28 mouse cellular contexts compared by ENCODE assay signal in the genomic region with DNA sequence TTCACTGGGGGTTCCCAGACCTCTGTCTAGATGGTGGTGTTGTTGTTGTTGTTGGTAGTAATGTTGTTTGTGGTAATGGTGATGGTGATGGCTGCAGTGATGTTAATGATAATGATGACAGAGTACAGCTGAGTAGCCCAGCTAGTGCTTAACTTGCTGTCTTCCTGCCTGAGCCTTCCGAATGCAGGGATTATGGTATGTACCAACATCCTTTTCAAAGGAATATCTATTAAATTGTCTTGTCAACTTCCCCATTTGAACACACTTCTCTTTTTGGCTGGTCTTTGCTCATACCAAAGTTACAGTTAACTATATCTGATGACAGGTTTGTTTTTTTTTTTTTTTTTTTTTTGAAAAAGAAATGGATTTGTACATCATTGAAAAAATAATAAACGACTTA.
DNase-seq lines count a peak whose midpoint lies in the region; ATAC-seq lines count a peak whose summit lies in the region.
"Had no signal": no experiment of that assay in that cellular context is flagged by ENCODE, and none has a peak within 500 bp of the region (broad histone marks: within the 10 kb centered on the region; RNA-seq: fewer than 3 reads in every experiment).

No protein-coding gene starts in this region.

- peak; percentile 80 for DNase-seq in heart, adult 11 months
- DNase-seq in heart, embryonic 10.5 days (ENCODE audit: low spot score), result no peak
- DNase-seq in urinary bladder, postnatal 14 days (ENCODE audit: low spot score), result no peak
- DNase-seq in urinary bladder, postnatal 10 days (ENCODE audit: low spot score), result no peak
- DNase-seq: adrenal gland, adult 8-10 months; adrenal gland, postnatal 14 days; adrenal gland, postnatal 36 days; B cell, adult 2 months; cerebellum, adult 11-12 months; cerebellum, adult 2 months; cerebellum, adult 9-10 months; cerebellum, postnatal 10 days; cerebellum, postnatal 25 days; embryo, embryonic 11 days; forebrain, postnatal 0 days had no signal

- H3K4me3 ChIP-seq in heart, embryonic 10.5 days, result no peak overlapping the region
- H3K4me3 ChIP-seq: embryonic facial prominence, embryonic 13.5 days; embryonic facial prominence, embryonic 15.5 days; erythroblast, embryonic 14.5 days; forebrain, embryonic 10.5 days; forebrain, embryonic 12.5 days had no signal

- no peaks in the 10 kb centered on the region for H3K36me3 ChIP-seq in heart, embryonic 10.5 days
- H3K36me3 ChIP-seq: embryonic facial prominence, embryonic 13.5 days; embryonic facial prominence, embryonic 15.5 days; forebrain, embryonic 10.5 days; forebrain, embryonic 12.5 days; G1E had no signal

- no peaks in the 10 kb centered on the region for H3K27me3 ChIP-seq in heart, embryonic 10.5 days (ENCODE audit: insufficient read depth, poor library complexity, severe bottlenecking)
- H3K27me3 ChIP-seq: CH12.LX; embryonic facial prominence, embryonic 13.5 days; embryonic facial prominence, embryonic 15.5 days; forebrain, embryonic 12.5 days; Patski had no signal

- 79% methylated on average over 2 of the region's 2 CpGs for WGBS in heart, embryonic 10.5 days

- H3K4me1 ChIP-seq in heart, embryonic 10.5 days, result no peaks in the 10 kb centered on the region
- H3K4me1 ChIP-seq: embryonic facial prominence, embryonic 13.5 days; embryonic facial prominence, embryonic 15.5 days; forebrain, embryonic 10.5 days; forebrain, embryonic 12.5 days had no signal

- H3K27ac ChIP-seq in heart, embryonic 10.5 days, result no peak overlapping the region
- H3K27ac ChIP-seq: embryonic facial prominence, embryonic 13.5 days; embryonic facial prominence, embryonic 15.5 days; forebrain, embryonic 10.5 days; forebrain, embryonic 12.5 days had no signal

- peak; percentile 53 for ATAC-seq in megakaryocyte, adult 5-6 weeks (ENCODE audit: poor library complexity, severe bottlenecking)
- peak; percentile 59 for ATAC-seq in monocyte, adult 5-6 weeks (replicated peaks; ENCODE audit: insufficient number of reproducible peaks, low FRiP score, low TSS enrichment, poor library complexity, severe bottlenecking)
- ATAC-seq: activated CD4-positive, CD25-positive, alpha-beta regulatory T cell, adult 4 months; CD4-positive, CD25-positive, alpha-beta regulatory T cell, adult 4 months; forebrain, embryonic 14.5 days; forebrain, postnatal 0 days; Patski had no signal

- no peaks in the 10 kb centered on the region for H3K9me3 ChIP-seq in heart, embryonic 10.5 days
- H3K9me3 ChIP-seq: embryonic facial prominence, embryonic 13.5 days; embryonic facial prominence, embryonic 15.5 days; forebrain, embryonic 10.5 days; forebrain, embryonic 12.5 days had no signal
